Mouse (Mus musculus) kidney, embryonic 14.5 days (tissue): ENCODE results near the gene 1810009A15Rik. TPM values are rescaled to one million over a fixed set of nuclear protein-coding genes. Genes with fewer than 3 reads are reported as not detected.

Source experiments
- ATAC-seq: fragments of 200-750 bp; cut with Nextera tagmentation; 2 replicates; pipeline ENCODE4 v1.8.0; 2017; ENCODE audit warnings: moderate number of reproducible peaks, mild to moderate bottlenecking, moderate TSS enrichment, moderate library complexity; ENCODE audit not compliant: low FRiP score, low TSS enrichment
- H3K27ac ChIP-seq: fragments of 300-500 bp; sonication (generic); 2 replicates; pipeline ENCODE4 v1.5.1; 2014; ENCODE audit warnings: low read depth, mild to moderate bottlenecking, low read length, moderate library complexity, mixed read lengths
- H3K27me3 ChIP-seq: fragments of 300-500 bp; sonication (generic); 2 replicates; pipeline ENCODE4 v1.6.1; 2014; ENCODE audit warnings: mild to moderate bottlenecking, low read length; ENCODE audit not compliant: control insufficient read depth, insufficient read depth
- H3K36me3 ChIP-seq: fragments of 300-500 bp; sonication (generic); 2 replicates; pipeline ENCODE4 v1.6.1; 2014; ENCODE audit warnings: low read length, mixed read lengths; ENCODE audit not compliant: control insufficient read depth, insufficient read depth
- H3K4me1 ChIP-seq: fragments of 300-500 bp; sonication (generic); 2 replicates; pipeline ENCODE4 v1.6.1; 2014; ENCODE audit warnings: low read length, mixed read lengths; ENCODE audit not compliant: control insufficient read depth, insufficient read depth
- H3K4me2 ChIP-seq: fragments of 300-500 bp; sonication (generic); replicated peaks from 2 replicates; pipeline ENCODE4 v1.6.1; 2014; ENCODE audit warnings: low read depth, mild to moderate bottlenecking, low read length
- H3K4me3 ChIP-seq: fragments of 300-500 bp; sonication (generic); 2 replicates; pipeline ENCODE4 v1.5.1; 2014; ENCODE audit warnings: mild to moderate bottlenecking, low read length
- H3K9ac ChIP-seq: fragments of 300-500 bp; sonication (generic); 2 replicates; pipeline ENCODE4 v1.6.1; 2014; ENCODE audit warnings: low read depth, mild to moderate bottlenecking, low read length, moderate library complexity
- H3K9me3 ChIP-seq: fragments of 300-500 bp; sonication (generic); 2 replicates; pipeline ENCODE4 v1.6.1; 2016; ENCODE audit warnings: low read length; ENCODE audit not compliant: control insufficient read depth
- WGBS: fragments of 180-500 bp; shearing (Covaris S2); extraction: QIAGEN DNeasy Blood & Tissue Kit; methylation state at CpG from one replicate; pipeline ENCODE4 v1.1.7; 2014; 5-methylcytosine and 5-hydroxymethylcytosine counted together
- polyA plus RNA-seq: library from polyadenylated mRNA; unstranded; fragments of >200 nt; fragmentation: Nextera tagmentation; extraction: Ambion mirVana; gene quantifications from 2 replicates; pipeline ENCODE4 v1.2.1, GENCODE M21; 2014

The 1810009A15Rik gene
- 112 and 133 TPM in 2 replicates for polyA plus RNA-seq

- Histone ChIP-seq H3K4me2 (peak within 1 kb of the TSS; percentile 66), H3K9ac (peak within 1 kb of the TSS; percentile 86), H3K4me3 (peak within 1 kb of the TSS; percentile 56), H3K36me3 (peaks cover 13% of the 10 kb centered on the region; the same call in 1 of the 2 replicates), H3K9me3 (no peaks in the 10 kb centered on the region), H3K27me3 (no peaks in the 10 kb centered on the region), H3K27ac (peak within 1 kb of the TSS; percentile 87), H3K4me1 (peaks cover 10% of the 10 kb centered on the region; the same call in 1 of the 2 replicates)
- peak; percentile 92 for ATAC-seq
- WGBS = 1% methylated on average over 58 of the region's 58 CpGs
Observed at GRCm38 (mm10) chr19:8888511-8889385, at the start of gene 1810009A15Rik, which contains the start of gene Gm49416. 1810009A15Rik (plus strand) TSS chr19:8888853. Gm49416 (plus strand) TSS chr19:8888926.

DNA sequence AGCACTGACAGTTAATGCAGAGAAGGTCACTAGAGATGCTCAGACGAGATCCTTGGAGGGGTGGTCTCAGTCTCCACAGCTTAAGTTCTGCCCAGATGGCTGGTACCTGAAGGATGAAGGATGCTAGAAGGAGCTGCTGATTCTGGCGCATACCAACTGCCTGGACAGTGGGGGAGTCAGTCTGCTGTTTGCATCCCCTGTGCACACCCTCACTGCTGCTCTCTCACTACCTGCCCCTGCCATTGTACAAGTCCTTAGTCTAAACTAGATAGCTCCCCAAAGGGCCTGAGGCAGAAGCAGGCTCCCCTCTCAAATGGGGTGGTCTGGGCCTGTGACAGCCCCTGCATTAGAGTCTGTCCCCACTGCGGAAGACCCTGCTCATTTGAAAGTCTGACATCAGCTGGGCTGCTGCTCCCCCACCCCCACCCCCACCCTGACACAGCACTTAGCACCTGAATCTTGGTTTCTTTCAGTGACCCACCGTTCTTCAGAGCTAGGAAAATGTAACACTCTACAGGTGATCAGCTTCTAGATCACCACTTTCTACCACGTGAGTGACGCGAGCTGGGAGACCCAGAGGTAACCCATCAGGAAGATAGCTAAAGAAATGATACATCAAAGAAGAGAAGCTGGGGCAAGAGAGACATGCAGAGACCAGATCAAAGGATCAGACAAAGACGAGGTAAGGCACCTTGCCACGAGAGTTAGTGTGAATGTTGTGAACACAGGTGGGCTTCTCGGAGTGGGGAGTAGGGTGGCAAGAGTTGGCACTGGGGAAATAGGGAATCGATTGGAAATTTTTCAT, 49.3 kb upstream of the 1810009A15Rik start, which contains the start of gene Gng3:
Gene Gng3, minus strand, starts transcription at position 92 of the 805 bp plus-strand sequence.
- Histone ChIP-seq H3K9ac (peak within 1 kb of the TSS; percentile 78), H3K4me1 (peaks cover 25% of the 10 kb centered on the region; the same call in 1 of the 2 replicates), H3K9me3 (no peaks in the 10 kb centered on the region), H3K36me3 (peaks cover 30% of the 10 kb centered on the region), H3K4me2 (peak within 1 kb of the TSS; percentile 77), H3K27me3 (no peaks in the 10 kb centered on the region), H3K4me3 (peak within 1 kb of the TSS; percentile 54), H3K27ac (peak within 1 kb of the TSS; percentile 98)
- peak; percentile 14; the same call in 1 of the 2 replicates for ATAC-seq
- WGBS = 51% methylated on average over 11 of the region's 11 CpGs

- 20% methylated on average over 29 of the region's 29 CpGs for WGBS
Observed at GRCm38 (mm10) chr19:8839908-8840791, 48.5 kb upstream of the 1810009A15Rik start.

GRCm38 (mm10) chr19:8841012-8841411, 47.6 kb upstream of the 1810009A15Rik start:
- Histone ChIP-seq H3K4me2 (peak overlapping the region; percentile 62), H3K9ac (peak overlapping the region; percentile 63; the same call in 1 of the 2 replicates), H3K9me3 (no peaks in the 10 kb centered on the region), H3K4me1 (peaks cover 25% of the 10 kb centered on the region; the same call in 1 of the 2 replicates), H3K27me3 (no peaks in the 10 kb centered on the region), H3K36me3 (peaks cover 17% of the 10 kb centered on the region), H3K4me3 (peak overlapping the region; percentile 54), H3K27ac (no peak overlapping the region)
- no peak for ATAC-seq
- 88% methylated on average over 7 of the region's 7 CpGs for WGBS

More at GRCm38 (mm10) chr19:8839908-8840791, 48.5 kb upstream of the 1810009A15Rik start:
- H3K9me3 ChIP-seq = no peaks in the 10 kb centered on the region
- peak overlapping the region; percentile 62 for H3K4me2 ChIP-seq
- H3K9ac ChIP-seq = peak overlapping the region; percentile 63
- H3K27me3 ChIP-seq = no peaks in the 10 kb centered on the region
- H3K27ac ChIP-seq = no peak overlapping the region
- H3K36me3 ChIP-seq = peaks cover 21% of the 10 kb centered on the region; the same call in 1 of the 2 replicates
- ATAC-seq = peak; percentile 50
- H3K4me3 ChIP-seq = peak overlapping the region; percentile 54
- H3K4me1 ChIP-seq = peaks cover 25% of the 10 kb centered on the region; the same call in 1 of the 2 replicates

- no peak overlapping the region for H3K4me3 ChIP-seq
- H3K27me3 ChIP-seq = no peaks in the 10 kb centered on the region
- no peak overlapping the region for H3K9ac ChIP-seq
- H3K27ac ChIP-seq = no peak overlapping the region
- H3K4me2 ChIP-seq = no peak overlapping the region
- WGBS = 90% methylated on average over 6 of the region's 6 CpGs
- H3K9me3 ChIP-seq = no peaks in the 10 kb centered on the region
- peaks cover 32% of the 10 kb centered on the region for H3K36me3 ChIP-seq
- peaks cover 25% of the 10 kb centered on the region; the same call in 1 of the 2 replicates for H3K4me1 ChIP-seq
- ATAC-seq = no peak
Observed at GRCm38 (mm10) chr19:8842961-8843360, 45.7 kb upstream of the 1810009A15Rik start.

- Histone ChIP-seq H3K4me2 (no peak overlapping the region), H3K36me3 (peaks cover 35% of the 10 kb centered on the region), H3K27me3 (no peaks in the 10 kb centered on the region), H3K9me3 (no peaks in the 10 kb centered on the region), H3K4me1 (peaks cover 11% of the 10 kb centered on the region; the same call in 1 of the 2 replicates), H3K4me3 (no peak overlapping the region), H3K9ac (no peak overlapping the region), H3K27ac (no peak overlapping the region)
- 71% methylated on average over 5 of the region's 5 CpGs for WGBS
- ATAC-seq = no peak
Observed at GRCm38 (mm10) chr19:8844371-8845129, 44.1 kb upstream of the 1810009A15Rik start.

GRCm38 (mm10) chr19:8848356-8848755, 40.3 kb upstream of the 1810009A15Rik start:
- Histone ChIP-seq H3K4me1 (no peaks in the 10 kb centered on the region), H3K4me3 (no peak overlapping the region), H3K9me3 (no peaks in the 10 kb centered on the region), H3K27me3 (no peaks in the 10 kb centered on the region), H3K36me3 (peaks cover 24% of the 10 kb centered on the region), H3K9ac (no peak overlapping the region), H3K4me2 (no peak overlapping the region), H3K27ac (no peak overlapping the region)
- WGBS = 81% methylated on average over 5 of the region's 5 CpGs
- ATAC-seq = no peak
